Mouse (Mus musculus) heart, embryonic 10.5 days (tissue): ENCODE data around the gene Asap3. TPM values are rescaled to one million over a fixed set of nuclear protein-coding genes. Genes with fewer than 3 reads are reported as not detected.

Source experiments
- DNase-seq: peaks from one replicate; pipeline ENCODE4 v3.0.0-alpha.2; 2017; ENCODE audit warnings: low spot score
- H3K27ac ChIP-seq: fragments of 300-500 bp; sonication (generic); 2 replicates; pipeline ENCODE4 v1.5.1; 2016; ENCODE audit warnings: mild to moderate bottlenecking
- H3K27me3 ChIP-seq: fragments of 300-500 bp; sonication (generic); 2 replicates; pipeline ENCODE4 v1.6.1; 2016; ENCODE audit warnings: mild to moderate bottlenecking; ENCODE audit not compliant: poor library complexity, insufficient read depth, severe bottlenecking
- H3K36me3 ChIP-seq: fragments of 300-500 bp; sonication (generic); 2 replicates; pipeline ENCODE4 v1.6.1; 2016; ENCODE audit warnings: mild to moderate bottlenecking, moderate library complexity
- H3K4me1 ChIP-seq: fragments of 300-500 bp; sonication (generic); 2 replicates; pipeline ENCODE4 v1.6.1; 2016; ENCODE audit warnings: mild to moderate bottlenecking
- H3K4me3 ChIP-seq: fragments of 300-500 bp; sonication (generic); 2 replicates; pipeline ENCODE4 v1.5.1; 2016; ENCODE audit warnings: mild to moderate bottlenecking, moderate library complexity
- H3K9me3 ChIP-seq: fragments of 300-500 bp; sonication (generic); 2 replicates; pipeline ENCODE4 v1.6.1; 2016; ENCODE audit warnings: mild to moderate bottlenecking, moderate library complexity
- WGBS: fragments of 180-500 bp; shearing (Covaris S2); methylation state at CpG from one replicate; pipeline ENCODE4 v1.1.7; 2016; 5-methylcytosine and 5-hydroxymethylcytosine counted together
- polyA plus RNA-seq: library from polyadenylated mRNA; unstranded; fragments of >200 nt; fragmentation: Nextera tagmentation; extraction: Ambion mirVana; gene quantifications from 2 replicates; pipeline ENCODE4 v1.2.1, GENCODE M21; 2016

Asap3 gene
- polyA plus RNA-seq, 1 experiment from 2014 or later: 3.7 TPM

GRCm38 (mm10) chr4:136281097-136281496, 74.9 kb downstream of the Asap3 start:
- 71% methylated on average over 8 of the region's 8 CpGs for WGBS
- no peak for DNase-seq
- no peak overlapping the region for H3K4me3 ChIP-seq

GRCm38 (mm10) chr4:136281611-136282010, 75.4 kb downstream of the Asap3 start:
- WGBS: 31% methylated on average over 9 of the region's 9 CpGs
- Histone ChIP-seq H3K27me3 (no peaks in the 10 kb centered on the region), H3K9me3 (no peaks in the 10 kb centered on the region), H3K4me3 (no peak overlapping the region), H3K4me1 (peaks cover 40% of the 10 kb centered on the region), H3K36me3 (no peaks in the 10 kb centered on the region), H3K27ac (peak overlapping the region; percentile 67; the same call in 1 of the 2 replicates)
- no peak for DNase-seq

More at GRCm38 (mm10) chr4:136281097-136281496, 74.9 kb downstream of the Asap3 start:
- H3K36me3 ChIP-seq: no peaks in the 10 kb centered on the region
- peaks cover 35% of the 10 kb centered on the region for H3K4me1 ChIP-seq
- no peaks in the 10 kb centered on the region for H3K9me3 ChIP-seq
- H3K27me3 ChIP-seq: no peaks in the 10 kb centered on the region
- H3K27ac ChIP-seq: peak overlapping the region; percentile 67; the same call in 1 of the 2 replicates

GRCm38 (mm10) chr4:136282621-136283480, 76.7 kb downstream of the Asap3 start:
- no peak overlapping the region for H3K4me3 ChIP-seq
- no peaks in the 10 kb centered on the region for H3K9me3 ChIP-seq
- DNase-seq: no peak
- WGBS: 51% methylated on average over 10 of the region's 10 CpGs
- peaks cover 9% of the 10 kb centered on the region for H3K36me3 ChIP-seq
- H3K27ac ChIP-seq: peak overlapping the region; percentile 92
- H3K27me3 ChIP-seq: no peaks in the 10 kb centered on the region
- peaks cover 48% of the 10 kb centered on the region for H3K4me1 ChIP-seq

- Histone ChIP-seq H3K27me3 (peaks cover 2% of the 10 kb centered on the region), H3K4me1 (peaks cover 48% of the 10 kb centered on the region), H3K4me3 (no peak overlapping the region), H3K27ac (peak overlapping the region; percentile 92), H3K9me3 (peaks cover 2% of the 10 kb centered on the region; the same call in 1 of the 2 replicates), H3K36me3 (peaks cover 18% of the 10 kb centered on the region)
- DNase-seq: no peak
- WGBS: 39% methylated on average over 2 of the region's 2 CpGs
Measured at GRCm38 (mm10) chr4:136283783-136284182, 77.6 kb downstream of the Asap3 start.

GRCm38 (mm10) chr4:136284455-136284854, 78.3 kb downstream of the Asap3 start, which contains the start of gene Zfp46:
Gene Zfp46 (plus strand): TSS chr4:136284683.
- H3K4me3 ChIP-seq: peak within 1 kb of the TSS; percentile 76
- peaks cover 48% of the 10 kb centered on the region for H3K4me1 ChIP-seq
- peaks cover 25% of the 10 kb centered on the region for H3K36me3 ChIP-seq
- no peak for DNase-seq
- peaks cover 9% of the 10 kb centered on the region for H3K27me3 ChIP-seq
- peak within 1 kb of the TSS; percentile 92 for H3K27ac ChIP-seq
- peaks cover 4% of the 10 kb centered on the region; the same call in 1 of the 2 replicates for H3K9me3 ChIP-seq
- whole genome bisulfite sequencing: 39% methylated on average over 5 of the region's 5 CpGs

GRCm38 (mm10) chr4:136284891-136285290, 78.7 kb downstream of the Asap3 start:
- H3K9me3 ChIP-seq: peaks cover 4% of the 10 kb centered on the region; the same call in 1 of the 2 replicates
- peaks cover 29% of the 10 kb centered on the region for H3K36me3 ChIP-seq
- DNase-seq: no peak
- peaks cover 52% of the 10 kb centered on the region for H3K4me1 ChIP-seq
- peaks cover 13% of the 10 kb centered on the region for H3K27me3 ChIP-seq
- WGBS: 32% methylated on average over 6 of the region's 6 CpGs
- H3K4me3 ChIP-seq: peak overlapping the region; percentile 76
- H3K27ac ChIP-seq: peak overlapping the region; percentile 92

- Histone ChIP-seq H3K36me3 (peaks cover 34% of the 10 kb centered on the region), H3K4me1 (peaks cover 57% of the 10 kb centered on the region), H3K27ac (peak overlapping the region; percentile 92), H3K27me3 (peaks cover 18% of the 10 kb centered on the region), H3K4me3 (peak overlapping the region; percentile 76), H3K9me3 (peaks cover 4% of the 10 kb centered on the region; the same call in 1 of the 2 replicates)
- WGBS: under 1% methylated on average over 25 of the region's 25 CpGs
- peak; percentile 97 for DNase-seq
Measured at GRCm38 (mm10) chr4:136285348-136285810, 79.2 kb downstream of the Asap3 start.

- WGBS: 0% methylated on average over 29 of the region's 29 CpGs
Measured at GRCm38 (mm10) chr4:136285811-136286371, 79.7 kb downstream of the Asap3 start.

GRCm38 (mm10) chr4:136289918-136290780, 84.0 kb downstream of the Asap3 start:
- Histone ChIP-seq H3K4me3 (peak overlapping the region; percentile 45), H3K4me1 (peaks cover 29% of the 10 kb centered on the region), H3K27me3 (peaks cover 28% of the 10 kb centered on the region), H3K27ac (no peak overlapping the region), H3K36me3 (peaks cover 77% of the 10 kb centered on the region), H3K9me3 (peaks cover 4% of the 10 kb centered on the region; the same call in 1 of the 2 replicates)
- WGBS: 42% methylated on average over 66 of the region's 66 CpGs
- DNase-seq: no peak

More at GRCm38 (mm10) chr4:136285811-136286371, 79.7 kb downstream of the Asap3 start:
- DNase-seq: peak; percentile 99
- H3K4me1 ChIP-seq: peaks cover 62% of the 10 kb centered on the region
- peaks cover 39% of the 10 kb centered on the region for H3K36me3 ChIP-seq
- H3K4me3 ChIP-seq: peak overlapping the region; percentile 76
- H3K9me3 ChIP-seq: peaks cover 4% of the 10 kb centered on the region; the same call in 1 of the 2 replicates
- peaks cover 23% of the 10 kb centered on the region for H3K27me3 ChIP-seq
- H3K27ac ChIP-seq: peak overlapping the region; percentile 92

GRCm38 (mm10) chr4:136290781-136291595, 84.8 kb downstream of the Asap3 start:
- WGBS: 65% methylated on average over 39 of the region's 39 CpGs
- no peak for DNase-seq
- Histone ChIP-seq H3K27ac (no peak overlapping the region), H3K9me3 (peaks cover 4% of the 10 kb centered on the region; the same call in 1 of the 2 replicates), H3K36me3 (peaks cover 77% of the 10 kb centered on the region), H3K4me1 (peaks cover 29% of the 10 kb centered on the region), H3K27me3 (peaks cover 28% of the 10 kb centered on the region), H3K4me3 (peak overlapping the region; percentile 45; the same call in 1 of the 2 replicates)

GRCm38 (mm10) chr4:136291692-136292091, 85.5 kb downstream of the Asap3 start:
- 78% methylated on average over 6 of the region's 6 CpGs for WGBS
- H3K36me3 ChIP-seq: peaks cover 77% of the 10 kb centered on the region
- no peak overlapping the region for H3K27ac ChIP-seq
- H3K4me3 ChIP-seq: no peak overlapping the region
- H3K9me3 ChIP-seq: peaks cover 4% of the 10 kb centered on the region; the same call in 1 of the 2 replicates
- DNase-seq: no peak
- peaks cover 28% of the 10 kb centered on the region for H3K27me3 ChIP-seq
- H3K4me1 ChIP-seq: peaks cover 25% of the 10 kb centered on the region
